In genomic region chr13:75799421-75799820, GRCm38 (mm10) we compare ENCODE assay signal across 6 mouse cellular contexts.
"Had no signal": no experiment of that assay in that cellular context is flagged by ENCODE, and none has a peak within 500 bp of the region (broad histone marks: within the 10 kb centered on the region; RNA-seq: fewer than 3 reads in every experiment).

No protein-coding gene starts in this region.

- H3K4me1 ChIP-seq: midbrain, embryonic 12.5 days had no signal

- H3K4me2 ChIP-seq: liver, embryonic 13.5 days; lung, embryonic 14.5 days; midbrain, embryonic 12.5 days had no signal

- H3K27me3 ChIP-seq: liver, embryonic 13.5 days; midbrain, embryonic 12.5 days had no signal

- H3K4me3 ChIP-seq: liver, embryonic 13.5 days; midbrain, embryonic 12.5 days had no signal

- DNase-seq: liver, embryonic 13.5 days; lung, embryonic 14.5 days; right cerebral cortex, postnatal 4 days; thymus, postnatal 25 days had no signal

- H3K27ac ChIP-seq: midbrain, embryonic 12.5 days had no signal

- ATAC-seq: lung, postnatal 0 days had no signal

- H3K9me3 ChIP-seq: liver, embryonic 13.5 days; midbrain, embryonic 12.5 days had no signal

- H3K9ac ChIP-seq: liver, embryonic 13.5 days; lung, embryonic 14.5 days; midbrain, embryonic 12.5 days had no signal

- H3K36me3 ChIP-seq: liver, embryonic 13.5 days; midbrain, embryonic 12.5 days had no signal
